Mouse (Mus musculus): ENCODE data around the gene Pepd. TPM values are rescaled to one million over a fixed set of nuclear protein-coding genes. Genes with fewer than 3 reads are reported as not detected.
"Not testable (repeated sequence)": the region's sequence is repeated elsewhere in the genome, so short reads cannot be mapped to it uniquely, and the experiment has no call there.

Gene Pepd
- total RNA-seq, 2 experiments from 2014 or later: 56.6 to 58.9 TPM

DNA sequence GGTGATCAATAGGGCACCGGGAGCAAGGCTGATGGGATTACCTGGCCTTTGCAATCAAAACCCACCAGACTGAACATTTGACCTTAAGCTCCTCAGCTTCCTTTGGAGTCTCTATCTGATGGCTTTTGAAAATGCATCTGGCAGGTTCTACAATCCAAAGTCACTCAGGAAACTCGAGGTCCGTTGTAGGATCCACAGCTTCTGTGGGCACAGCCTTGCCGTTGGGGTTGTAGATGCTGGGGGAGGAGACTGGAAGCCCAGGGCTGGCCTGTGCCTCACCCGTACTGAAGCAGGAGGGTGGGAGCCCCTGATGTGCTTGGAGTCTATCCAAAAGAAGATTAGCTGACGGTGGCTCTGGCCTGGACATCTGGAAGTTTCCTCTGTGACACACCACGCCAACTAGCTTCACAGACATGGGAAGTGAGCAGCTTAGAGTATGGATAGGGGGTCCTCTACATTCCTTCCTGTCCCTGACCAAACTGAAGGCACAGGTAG is 18.1 kb downstream of the Pepd start:
- DNase-seq: peak; percentile 26

DNA sequence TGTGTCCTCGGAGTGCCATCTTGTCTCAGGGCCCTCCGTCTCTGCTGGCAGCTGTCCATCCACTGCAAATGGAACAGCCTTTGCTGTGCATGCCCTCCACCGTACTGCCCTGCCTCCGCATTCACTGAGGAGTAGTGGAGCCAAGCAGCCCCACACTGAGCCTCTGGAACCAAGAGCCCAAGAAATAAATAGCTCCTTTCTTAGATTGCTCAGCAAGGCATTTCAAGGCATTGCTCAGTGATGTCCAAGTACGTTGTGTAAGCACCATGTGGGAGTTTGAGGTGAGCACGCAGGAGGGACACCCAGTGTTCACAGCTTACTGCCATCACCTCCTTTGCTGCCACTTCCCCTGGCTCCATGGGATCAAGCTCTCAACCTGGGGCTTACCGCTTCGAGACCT is 20.5 kb downstream of the Pepd start:
- DNase-seq: no peak

DNA sequence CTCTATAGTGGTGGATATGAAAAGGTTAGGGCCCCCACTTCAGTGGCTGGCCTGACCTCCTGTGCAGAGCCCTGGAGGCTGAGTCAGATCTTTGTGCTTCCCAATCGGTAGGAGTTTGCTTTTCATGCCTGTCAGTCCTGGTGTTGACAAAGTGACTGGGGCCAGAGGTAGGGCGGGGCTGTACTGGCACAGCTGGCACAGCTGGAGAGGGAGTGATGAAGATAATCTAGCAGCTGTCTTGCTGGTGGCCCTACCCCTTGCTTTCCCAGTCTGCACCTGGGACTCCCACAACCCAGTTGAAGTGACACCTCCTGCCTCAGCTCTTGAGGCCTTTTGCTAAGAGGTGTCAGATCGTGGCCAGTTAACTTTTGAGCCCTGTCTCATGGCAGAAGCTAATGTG is 21.0 kb downstream of the Pepd start:
- DNase-seq: no peak

GRCm38 (mm10) chr7:34936347-34936746 is 24.2 kb downstream of the Pepd start:
- no peak for DNase-seq

DNA sequence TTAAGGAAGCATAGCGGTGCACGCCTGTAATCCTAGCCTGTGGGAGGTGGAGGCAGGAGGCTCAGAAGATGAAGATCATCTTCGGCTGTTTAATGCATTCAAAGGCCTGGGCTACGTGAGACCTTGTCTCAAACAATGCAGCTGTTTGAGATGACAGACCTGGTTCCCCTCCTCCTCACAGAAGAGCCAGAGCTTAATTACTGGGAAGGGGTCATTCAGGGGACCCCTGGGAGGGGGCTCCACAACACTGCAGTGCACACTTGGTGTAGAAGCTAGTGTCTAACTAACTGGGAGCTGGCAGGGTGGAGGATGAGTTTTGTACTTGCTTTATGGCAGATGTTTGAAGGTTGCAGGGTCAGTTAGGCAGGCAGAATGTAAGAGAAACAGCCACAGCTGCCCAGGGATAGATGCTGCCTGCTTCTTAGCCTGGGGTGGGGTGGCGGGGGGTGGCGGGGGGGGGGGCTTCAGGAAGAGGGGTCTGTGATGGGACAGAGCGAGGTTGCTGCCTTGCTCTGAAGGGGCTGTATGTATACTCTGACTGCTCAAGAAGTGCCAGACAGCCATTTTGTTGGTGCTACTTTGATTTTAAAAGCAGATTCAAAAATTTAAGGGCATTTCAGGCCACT is 26.6 kb downstream of the Pepd start:
- no peak for DNase-seq

GRCm38 (mm10) chr7:34939262-34939951 is 27.2 kb downstream of the Pepd start:
- peak; percentile 56 for DNase-seq

DNA sequence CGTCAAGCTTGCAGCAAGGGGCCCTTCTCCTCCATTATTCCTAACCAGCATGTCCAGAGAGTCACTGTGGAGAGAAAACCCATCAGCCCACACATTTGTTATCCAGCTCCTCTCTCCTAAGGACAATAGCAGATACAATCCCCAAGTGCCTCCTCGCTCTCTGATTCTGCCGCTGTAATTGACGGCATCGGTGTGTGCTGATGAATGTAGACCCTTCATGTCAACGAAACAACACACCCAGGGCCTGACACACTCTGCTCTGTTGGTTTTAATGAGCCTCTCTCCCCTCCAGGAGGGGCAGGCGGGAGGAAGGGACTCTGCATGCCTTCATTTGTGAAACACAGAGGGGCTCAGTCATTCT is 27.8 kb downstream of the Pepd start:
- DNase-seq: no peak

- DNase-seq: no peak
Observed at GRCm38 (mm10) chr7:34943581-34944123, 31.5 kb downstream of the Pepd start.

DNA sequence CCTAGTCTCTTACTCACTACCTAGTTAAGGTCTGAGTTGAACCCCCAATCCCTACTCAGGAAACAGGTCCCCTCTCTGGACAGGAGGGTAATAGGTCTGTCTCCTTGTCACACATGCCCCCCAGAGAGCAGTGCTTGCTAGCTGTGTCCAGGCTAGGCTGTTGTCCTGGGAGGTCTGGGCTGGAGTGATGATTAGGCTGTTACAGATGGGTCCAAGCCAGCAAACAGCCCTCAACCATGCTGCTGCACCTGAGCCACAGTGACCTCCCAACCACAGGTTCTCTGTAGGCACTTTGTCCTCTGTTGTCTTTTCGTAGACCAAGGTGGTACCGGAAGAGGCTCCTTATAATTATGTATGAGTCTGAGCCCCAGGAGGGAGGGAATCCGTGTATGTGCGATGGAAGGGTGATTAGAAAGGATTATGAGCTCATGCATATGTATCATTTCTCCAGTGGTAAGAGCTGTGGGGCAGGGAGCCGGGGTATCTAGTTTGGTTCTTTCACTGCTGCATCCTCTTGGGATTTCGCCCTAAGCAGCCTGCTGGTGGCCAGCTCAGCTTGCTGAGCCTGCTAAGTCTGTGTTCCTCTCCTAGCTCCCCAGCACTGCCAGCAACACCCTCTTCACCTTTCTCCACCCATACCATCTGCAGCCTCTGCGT is 34.2 kb downstream of the Pepd start:
- no peak for DNase-seq

DNA sequence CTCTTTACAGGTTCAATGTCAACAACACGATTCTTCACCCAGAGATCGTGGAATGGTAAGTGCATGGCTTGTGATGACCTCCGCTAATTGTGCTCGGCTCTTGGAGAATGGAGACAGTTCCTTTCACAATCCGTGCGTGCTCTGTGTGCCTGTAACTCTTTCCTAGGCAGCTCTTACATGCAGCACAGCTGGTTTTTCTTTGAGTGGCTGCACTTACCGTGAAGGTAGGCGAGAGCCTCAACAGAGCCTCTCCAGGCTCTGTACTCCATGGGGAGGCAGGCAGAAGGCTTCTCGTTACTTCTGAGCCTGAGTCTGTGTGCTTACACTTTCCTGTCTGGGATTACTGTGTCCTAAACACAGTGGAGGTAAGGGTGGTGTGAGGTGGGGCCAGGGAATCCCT is 42.4 kb downstream of the Pepd start:
- DNase-seq: no peak

DNA sequence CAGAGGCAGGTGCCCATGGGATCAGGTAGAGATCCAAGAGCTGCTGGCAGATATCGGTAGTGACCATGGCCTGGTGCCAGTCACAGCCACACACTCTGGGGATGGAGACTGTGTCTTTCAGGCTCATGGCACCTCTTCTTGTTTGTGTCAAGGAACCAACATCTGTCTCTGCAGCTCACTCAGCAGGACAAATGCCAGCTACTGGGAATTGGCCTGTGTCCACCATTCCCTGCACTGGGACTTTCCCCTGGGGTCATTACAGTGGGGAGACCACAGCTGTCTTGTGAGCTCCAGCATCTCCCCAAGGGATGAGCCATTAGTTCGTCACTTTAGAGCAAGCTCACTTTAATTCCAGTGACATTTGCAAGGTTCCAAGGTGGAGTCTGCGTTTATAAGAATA is 43.1 kb downstream of the Pepd start:
- peak; percentile 43 for DNase-seq

- DNase-seq: no peak
Observed at GRCm38 (mm10) chr7:34957138-34957537, 45.0 kb downstream of the Pepd start.

GRCm38 (mm10) chr7:34963889-34964645 is 51.9 kb downstream of the Pepd start:
- no peak for DNase-seq

DNA sequence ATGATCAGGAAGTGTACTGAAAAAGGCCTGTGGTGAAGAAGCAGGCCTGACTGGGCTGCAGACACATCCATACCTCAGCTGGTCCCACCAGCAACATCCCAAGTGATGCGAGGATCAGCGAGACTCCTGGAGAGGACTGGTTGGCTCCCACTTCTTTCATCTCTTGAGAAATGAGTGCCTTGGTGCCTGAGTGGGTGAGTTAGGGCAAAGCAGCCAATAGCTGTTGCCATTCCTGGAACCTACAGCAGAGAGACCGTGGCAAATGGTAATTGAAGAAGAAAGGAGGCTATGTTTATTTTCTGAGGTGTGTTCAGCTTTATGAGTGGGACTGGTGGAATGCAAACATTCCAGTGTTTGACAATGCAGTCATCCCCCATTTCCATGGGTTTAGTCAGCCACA is 55.2 kb downstream of the Pepd start:
- DNase-seq: no peak

GRCm38 (mm10) chr7:34968749-34969433 is 56.7 kb downstream of the Pepd start:
- DNase-seq: no peak

DNA sequence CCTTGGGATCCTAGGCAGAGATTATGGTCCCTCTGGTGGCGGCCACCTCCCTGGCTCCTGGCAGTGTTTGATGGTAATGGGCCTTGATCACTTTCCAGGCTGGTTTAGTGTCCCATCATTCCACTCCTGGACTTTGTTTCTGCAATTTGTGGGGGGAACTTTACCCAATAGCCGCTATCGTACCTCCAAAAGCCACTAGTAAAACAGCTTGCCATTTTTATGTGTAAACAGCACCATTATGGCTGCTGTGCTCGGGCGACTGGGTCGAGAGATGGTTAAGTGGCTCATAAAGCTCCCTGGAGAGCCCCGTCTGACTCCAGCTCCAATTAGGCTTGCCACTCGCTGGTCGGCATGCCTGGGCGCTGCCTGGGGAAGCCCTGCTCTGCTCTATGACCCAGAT is 59.6 kb downstream of the Pepd start:
- DNase-seq: no peak

DNA sequence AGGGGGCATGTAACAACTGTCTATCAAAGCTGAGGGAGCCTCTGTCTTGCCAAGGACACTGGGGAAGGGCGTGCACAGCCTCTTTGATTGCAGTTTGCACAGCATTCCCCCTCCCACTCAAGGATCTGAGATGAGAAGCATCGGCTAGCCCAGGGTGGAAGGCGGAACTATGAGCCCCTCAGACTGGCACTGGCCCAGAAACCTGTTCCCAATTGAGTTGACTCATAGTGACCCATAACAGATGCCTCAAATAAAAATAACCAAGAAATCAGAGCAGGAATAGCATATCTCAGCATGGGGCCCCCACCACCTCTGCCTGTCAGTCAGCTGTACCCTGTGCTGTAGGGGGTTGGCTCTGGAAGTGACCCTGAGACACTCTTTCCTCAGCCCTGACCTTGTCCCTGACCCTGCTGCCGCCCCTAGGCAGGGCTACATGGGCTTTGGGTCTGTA is 60.8 kb downstream of the Pepd start:
- DNase-seq: no peak

GRCm38 (mm10) chr7:34973877-34974276 is 61.7 kb downstream of the Pepd start:
- DNase-seq: no peak

DNA sequence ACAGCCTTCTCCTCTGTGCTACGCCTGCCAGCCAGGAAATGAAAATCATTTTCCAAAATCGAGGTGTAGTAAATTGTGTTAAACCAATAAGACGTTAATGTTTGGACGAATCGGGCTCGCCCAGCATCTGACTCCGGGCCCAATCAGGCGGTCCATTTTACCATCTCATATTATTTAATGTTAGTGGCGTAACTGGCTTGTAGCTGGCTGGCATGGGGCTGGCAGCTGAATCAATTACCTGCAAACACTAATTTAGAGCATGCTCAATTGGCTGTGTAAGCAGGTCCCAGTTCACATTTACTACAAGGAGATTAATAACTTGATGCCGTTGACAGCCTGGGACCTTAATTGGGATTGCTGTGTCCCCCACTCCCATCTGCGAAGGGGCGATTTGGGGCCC is 63.7 kb downstream of the Pepd start:
- DNase-seq: no peak

DNA sequence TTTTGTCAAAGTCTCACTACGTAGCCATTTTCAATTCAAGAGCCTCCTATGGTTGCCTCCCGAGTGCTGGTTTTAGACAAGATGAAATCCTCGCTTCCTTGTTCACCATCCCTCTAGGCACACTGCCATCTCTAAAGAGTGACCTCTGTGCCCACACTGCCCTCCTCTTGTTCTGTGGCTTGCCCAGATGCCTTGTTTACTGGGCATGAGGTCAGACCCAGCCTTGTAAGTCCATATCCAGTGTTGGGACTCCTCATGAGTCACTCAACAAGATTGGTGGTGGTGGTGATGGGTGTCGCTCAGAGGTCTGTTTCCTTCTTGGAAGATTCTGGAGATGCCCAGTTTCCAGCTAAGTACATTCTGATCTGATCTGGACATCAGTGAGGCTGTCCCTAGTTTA is 65.2 kb downstream of the Pepd start:
- no peak for DNase-seq

DNA sequence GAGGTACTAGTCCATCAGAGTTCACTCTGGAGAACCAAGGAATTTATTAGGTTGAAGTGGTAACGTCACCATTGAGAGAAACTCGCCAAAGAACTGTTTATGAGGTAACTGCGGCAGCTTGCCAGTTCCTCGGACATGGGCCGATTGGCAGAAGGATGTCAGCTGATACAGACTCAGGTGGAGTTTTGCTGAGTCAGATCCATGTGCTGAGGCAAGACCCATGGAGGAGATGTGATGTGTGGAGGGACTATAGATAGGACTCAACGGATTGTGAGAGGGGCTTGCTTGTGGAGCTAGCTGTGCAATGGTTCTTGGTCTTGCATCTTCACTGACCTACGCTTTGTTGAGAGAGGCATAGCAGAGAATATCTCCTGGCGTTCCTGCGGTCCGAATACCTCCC is 69.6 kb downstream of the Pepd start:
- DNase-seq: no peak

DNA sequence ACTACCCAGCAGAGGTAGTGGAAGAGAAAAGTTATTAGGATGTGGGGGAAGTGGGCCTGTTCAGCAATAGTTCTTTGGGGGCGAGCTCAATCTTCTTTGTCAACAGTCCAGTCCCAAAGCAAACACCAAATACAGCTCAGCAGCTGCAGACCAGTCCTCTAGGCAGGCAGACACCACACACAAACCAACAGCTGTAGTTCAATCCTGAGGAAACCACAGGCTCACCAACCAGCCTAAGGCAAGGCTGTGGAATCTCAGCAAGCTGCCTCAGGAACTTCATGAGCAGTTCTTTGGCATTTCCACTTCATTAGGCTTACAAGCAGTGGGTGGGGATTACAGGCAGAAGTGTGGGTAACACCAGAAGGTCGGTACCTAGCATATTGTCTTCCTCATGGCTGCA is 70.2 kb downstream of the Pepd start:
- not testable (repeated sequence) for DNase-seq
